10 mouse cellular contexts compared by ENCODE assay signal in genomic region chr1:180992142-180992541, GRCm38 (mm10). TPM values are rescaled to one million over a fixed set of nuclear protein-coding genes. Genes with fewer than 3 reads are reported as not detected.
DNase-seq lines count a peak whose midpoint lies in the region; ATAC-seq and TF ChIP-seq lines count a peak whose summit lies in the region.
"Had no signal": no experiment of that assay in that cellular context is flagged by ENCODE, and none has a peak within 500 bp of the region (broad histone marks: within the 10 kb centered on the region; RNA-seq: fewer than 3 reads in every experiment).

No protein-coding gene starts in this region.

- H3K9me3 ChIP-seq in forebrain, embryonic 14.5 days (replicated peaks; ENCODE audit: control insufficient read depth, low read length), result no peaks in the 10 kb centered on the region
- no peaks in the 10 kb centered on the region for H3K9me3 ChIP-seq in forebrain, embryonic 16.5 days (ENCODE audit: control insufficient read depth, low read length)
- H3K9me3 ChIP-seq in midbrain, postnatal 0 days (ENCODE audit: low read length), result no peaks in the 10 kb centered on the region
- no peaks in the 10 kb centered on the region for H3K9me3 ChIP-seq in midbrain, embryonic 16.5 days (replicated peaks; ENCODE audit: control insufficient read depth, low read length, poor library complexity, severe bottlenecking)

- no peak for ATAC-seq in forebrain, embryonic 14.5 days
- ATAC-seq in forebrain, embryonic 16.5 days, result no peak
- ATAC-seq in midbrain, postnatal 0 days (ENCODE audit: low FRiP score), result no peak
- ATAC-seq in midbrain, embryonic 16.5 days, result no peak

- no peaks in the 10 kb centered on the region for H3K27me3 ChIP-seq in forebrain, embryonic 14.5 days (replicated peaks; ENCODE audit: control insufficient read depth, insufficient read depth, low read length)
- H3K27me3 ChIP-seq in forebrain, embryonic 16.5 days (replicated peaks; ENCODE audit: control insufficient read depth, insufficient read depth, low read length), result no peaks in the 10 kb centered on the region; the same call in 1 of the 2 replicates
- no peaks in the 10 kb centered on the region for H3K27me3 ChIP-seq in midbrain, postnatal 0 days (ENCODE audit: insufficient read depth, low read length)
- no peaks in the 10 kb centered on the region for H3K27me3 ChIP-seq in midbrain, embryonic 16.5 days (ENCODE audit: control insufficient read depth, insufficient read depth, low read depth, low read length)

- WGBS in forebrain, embryonic 14.5 days, result 53% methylated on average over 3 of the region's 3 CpGs
- 48% methylated on average over 3 of the region's 3 CpGs for WGBS in forebrain, embryonic 16.5 days
- 55% methylated on average over 3 of the region's 3 CpGs for WGBS in midbrain, postnatal 0 days
- WGBS in midbrain, embryonic 16.5 days, result 58% methylated on average over 3 of the region's 3 CpGs

- no peak overlapping the region for H3K4me3 ChIP-seq in forebrain, embryonic 14.5 days (ENCODE audit: low read depth, low read length)
- H3K4me3 ChIP-seq in forebrain, embryonic 16.5 days (replicated peaks; ENCODE audit: low read length), result no peak overlapping the region
- no peak overlapping the region for H3K4me3 ChIP-seq in midbrain, postnatal 0 days (ENCODE audit: low read depth, low read length)
- no peak overlapping the region for H3K4me3 ChIP-seq in midbrain, embryonic 16.5 days (ENCODE audit: low read depth, low read length)

- DNase-seq in forebrain, embryonic 14.5 days (ENCODE audit: low spot score), result peak; percentile 73
- peak; percentile 73 for DNase-seq in midbrain, postnatal 0 days (ENCODE audit: low spot score)
- peak; percentile 75 for DNase-seq in brain, adult 2 months (ENCODE audit: low read depth, low spot score)
- DNase-seq in induced T-regulatory cell, adult 2 months (ENCODE audit: low read depth), result peak; percentile 75
- peak; percentile 70 for DNase-seq in mesoderm, embryonic 11.5 days (ENCODE audit: low read depth, low spot score)
- DNase-seq in gastrocnemius, postnatal 10 days, result no peak

- peak; percentile 80 for TF ChIP-seq CTCF in midbrain, postnatal 0 days (IDR thresholded peaks at IDR 0.05)

- H3K4me2 ChIP-seq in forebrain, embryonic 14.5 days (ENCODE audit: low read length), result no peak overlapping the region
- H3K4me2 ChIP-seq in forebrain, embryonic 16.5 days (ENCODE audit: low read length), result no peak overlapping the region
- H3K4me2 ChIP-seq in midbrain, postnatal 0 days (ENCODE audit: low read depth, low read length, poor library complexity, severe bottlenecking), result no peak overlapping the region
- no peak overlapping the region for H3K4me2 ChIP-seq in midbrain, embryonic 16.5 days (ENCODE audit: low read length)

- H3K27ac ChIP-seq in forebrain, embryonic 14.5 days (ENCODE audit: low read depth, low read length), result no peak overlapping the region
- H3K27ac ChIP-seq in forebrain, embryonic 16.5 days (ENCODE audit: low read length), result no peak overlapping the region
- H3K27ac ChIP-seq in midbrain, postnatal 0 days (ENCODE audit: low read depth, low read length), result no peak overlapping the region
- H3K27ac ChIP-seq in midbrain, embryonic 16.5 days (ENCODE audit: low read length), result no peak overlapping the region

- no peaks in the 10 kb centered on the region for H3K36me3 ChIP-seq in forebrain, embryonic 14.5 days (ENCODE audit: control insufficient read depth, insufficient read depth, low read length)
- no peaks in the 10 kb centered on the region for H3K36me3 ChIP-seq in forebrain, embryonic 16.5 days (ENCODE audit: control insufficient read depth, insufficient read depth)
- no peaks in the 10 kb centered on the region for H3K36me3 ChIP-seq in midbrain, postnatal 0 days (ENCODE audit: insufficient read depth, low read length)
- no peaks in the 10 kb centered on the region for H3K36me3 ChIP-seq in midbrain, embryonic 16.5 days (ENCODE audit: control insufficient read depth, insufficient read depth, low read length)

- no peak overlapping the region for H3K9ac ChIP-seq in forebrain, embryonic 14.5 days (ENCODE audit: low read length)
- no peak overlapping the region for H3K9ac ChIP-seq in forebrain, embryonic 16.5 days (replicated peaks; ENCODE audit: low read depth, low read length)
- H3K9ac ChIP-seq in midbrain, postnatal 0 days (replicated peaks; ENCODE audit: low read length, poor library complexity, severe bottlenecking), result no peak overlapping the region
- H3K9ac ChIP-seq in midbrain, embryonic 16.5 days (ENCODE audit: low read depth, low read length), result no peak overlapping the region

- no peaks in the 10 kb centered on the region for H3K4me1 ChIP-seq in forebrain, embryonic 14.5 days (ENCODE audit: control insufficient read depth, insufficient read depth, low read length)
- no peaks in the 10 kb centered on the region for H3K4me1 ChIP-seq in forebrain, embryonic 16.5 days (replicated peaks; ENCODE audit: control insufficient read depth, insufficient read depth, low read length)
- no peaks in the 10 kb centered on the region; the same call in 1 of the 2 replicates for H3K4me1 ChIP-seq in midbrain, postnatal 0 days (ENCODE audit: insufficient read depth, low read length)
- H3K4me1 ChIP-seq in midbrain, embryonic 16.5 days (ENCODE audit: control insufficient read depth, insufficient read depth, low read length), result peaks cover 2% of the 10 kb centered on the region; the same call in 1 of the 2 replicates

RNA-seq across cellular contexts. Expression of gene Ephx1, which starts 28.6 kb away (rescaled TPM):
- 4.1 and 5.5 TPM in 2 replicates for polyA plus RNA-seq in forebrain, embryonic 14.5 days (2014; fragmentation: Nextera tagmentation; extraction: Ambion mirVana)
- polyA plus RNA-seq in forebrain, embryonic 16.5 days (2015; fragmentation: Nextera tagmentation; extraction: Ambion mirVana), result 5.5 and 6.6 TPM in 2 replicates
- total RNA-seq in midbrain, postnatal 0 days (2014; rRNA removed), result 11.8 and 13.8 TPM in 2 replicates
- polyA plus RNA-seq in midbrain, postnatal 0 days (2015; fragmentation: Nextera tagmentation; extraction: Ambion mirVana), result 9.7 and 10.6 TPM in 2 replicates
- polyA plus RNA-seq in midbrain, embryonic 16.5 days (2015; fragmentation: Nextera tagmentation; extraction: Ambion mirVana), result 5.7 and 8.2 TPM in 2 replicates
- total RNA-seq in gastrocnemius, postnatal 10 days (2021), result 10 to 100 TPM; 15.8 to 17.6 TPM

RNA-seq across cellular contexts. Expression of gene Tmem63a, which starts 50.0 kb away (rescaled TPM):
- polyA plus RNA-seq in forebrain, embryonic 14.5 days (2014; fragmentation: Nextera tagmentation; extraction: Ambion mirVana), result 1.1 and 1.3 TPM in 2 replicates
- polyA plus RNA-seq in forebrain, embryonic 16.5 days (2015; fragmentation: Nextera tagmentation; extraction: Ambion mirVana), result 1.3 and 2.0 TPM in 2 replicates
- total RNA-seq in midbrain, postnatal 0 days (2014; rRNA removed), result 4.8 and 6.4 TPM in 2 replicates
- 1.3 and 1.7 TPM in 2 replicates for polyA plus RNA-seq in midbrain, postnatal 0 days (2015; fragmentation: Nextera tagmentation; extraction: Ambion mirVana)
- 1.2 and 1.3 TPM in 2 replicates for polyA plus RNA-seq in midbrain, embryonic 16.5 days (2015; fragmentation: Nextera tagmentation; extraction: Ambion mirVana)
- 10 to 100 TPM; 13.2 to 16.2 TPM for total RNA-seq in gastrocnemius, postnatal 10 days (2021)

RNA-seq across cellular contexts. Expression of gene Lefty1, which starts 57.3 kb away (rescaled TPM):
- 0.15 and 0.56 TPM in 2 replicates for polyA plus RNA-seq in forebrain, embryonic 14.5 days (2014; fragmentation: Nextera tagmentation; extraction: Ambion mirVana)
- 0.30 and 0.39 TPM in 2 replicates for polyA plus RNA-seq in forebrain, embryonic 16.5 days (2015; fragmentation: Nextera tagmentation; extraction: Ambion mirVana)
- 0.38 TPM in 1 of 2 replicates, not detected in the other for total RNA-seq in midbrain, postnatal 0 days (2014; rRNA removed)
- 0.41 and 0.42 TPM in 2 replicates for polyA plus RNA-seq in midbrain, postnatal 0 days (2015; fragmentation: Nextera tagmentation; extraction: Ambion mirVana)
- polyA plus RNA-seq in midbrain, embryonic 16.5 days (2015; fragmentation: Nextera tagmentation; extraction: Ambion mirVana), result 0.26 TPM in 1 of 2 replicates, not detected in the other
- 1 to 10 TPM in 1 of 2 experiments, under 1 TPM in 1; 0.59 to 1.2 TPM for total RNA-seq in gastrocnemius, postnatal 10 days (2021)

RNA-seq across cellular contexts. Expression of gene 9130409I23Rik, which starts 58.9 kb away (rescaled TPM):
- not detected in 2 replicates for polyA plus RNA-seq in forebrain, embryonic 14.5 days (2014; fragmentation: Nextera tagmentation; extraction: Ambion mirVana)
- not detected in 2 replicates for polyA plus RNA-seq in forebrain, embryonic 16.5 days (2015; fragmentation: Nextera tagmentation; extraction: Ambion mirVana)
- total RNA-seq in midbrain, postnatal 0 days (2014; rRNA removed), result not detected in 2 replicates
- not detected in 2 replicates for polyA plus RNA-seq in midbrain, postnatal 0 days (2015; fragmentation: Nextera tagmentation; extraction: Ambion mirVana)
- 0.17 TPM in 1 of 2 replicates, not detected in the other for polyA plus RNA-seq in midbrain, embryonic 16.5 days (2015; fragmentation: Nextera tagmentation; extraction: Ambion mirVana)
- total RNA-seq in gastrocnemius, postnatal 10 days (2021), result not detected
- total RNA-seq: adrenal gland, postnatal 36 days had no signal
- polyA plus RNA-seq: large intestine, adult 2 months had no signal
